7 mouse cellular contexts compared by ENCODE assay signal in the genomic region with DNA sequence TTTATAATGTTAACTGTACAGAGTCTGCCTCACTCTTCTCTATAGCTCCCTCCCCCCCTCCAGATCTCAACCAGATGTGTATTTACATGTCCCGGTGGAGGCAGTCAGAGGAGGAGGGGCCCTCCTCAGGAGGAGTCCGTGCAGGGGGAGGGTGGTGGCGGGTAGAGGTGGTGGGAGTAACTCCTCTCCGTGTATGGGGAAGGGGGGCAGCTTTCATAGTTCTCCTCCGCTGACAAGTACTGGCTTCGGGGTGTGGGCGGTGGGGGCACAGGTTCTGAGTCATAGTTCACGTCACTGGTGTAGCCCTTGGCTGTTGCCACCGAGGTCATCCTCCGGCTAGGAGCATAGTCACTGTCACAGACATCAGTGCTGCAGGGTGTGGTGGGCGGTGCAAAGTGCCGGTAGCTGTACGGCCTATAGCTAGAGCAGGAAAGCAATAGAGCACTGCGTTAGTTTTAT. TPM values are rescaled to one million over a fixed set of nuclear protein-coding genes. Genes with fewer than 3 reads are reported as not detected.
DNase-seq lines count a peak whose midpoint lies in the region; ATAC-seq lines count a peak whose summit lies in the region.

No protein-coding gene starts in this region.

- DNase-seq in lung, postnatal 10 days = peak; percentile 18
- DNase-seq in lung, postnatal 14 days = no peak
- peak; percentile 68 for DNase-seq in adrenal gland, postnatal 25 days
- DNase-seq in mesoderm, embryonic 11.5 days (ENCODE audit: low read depth, low spot score) = peak; percentile 51
- DNase-seq in thymus, postnatal 14 days = no peak
- no peak for DNase-seq in cerebellum, adult 9-11 months

- ATAC-seq in frontal cortex, adult (ENCODE audit: low TSS enrichment) = peak; percentile 68

RNA-seq across cellular contexts. Expression of a gene that starts 54.6 kb away (rescaled TPM):
- total RNA-seq in adrenal gland, postnatal 25 days (2021) = 0.24 TPM in 1 of 2 replicates, not detected in the other

Comparison
In these comparisons a context has a peak if more than half of its experiments do, and no peak if none do; other contexts are left out.
1. DNase-seq: peak in lung, postnatal 10 days (single experiment), adrenal gland, postnatal 25 days (single experiment) and mesoderm, embryonic 11.5 days (single experiment); none in lung, postnatal 14 days (single experiment), thymus, postnatal 14 days (single experiment) and cerebellum, adult 9-11 months (single experiment).